ENCODE assay signal across 9 mouse cellular contexts in the genomic region with DNA sequence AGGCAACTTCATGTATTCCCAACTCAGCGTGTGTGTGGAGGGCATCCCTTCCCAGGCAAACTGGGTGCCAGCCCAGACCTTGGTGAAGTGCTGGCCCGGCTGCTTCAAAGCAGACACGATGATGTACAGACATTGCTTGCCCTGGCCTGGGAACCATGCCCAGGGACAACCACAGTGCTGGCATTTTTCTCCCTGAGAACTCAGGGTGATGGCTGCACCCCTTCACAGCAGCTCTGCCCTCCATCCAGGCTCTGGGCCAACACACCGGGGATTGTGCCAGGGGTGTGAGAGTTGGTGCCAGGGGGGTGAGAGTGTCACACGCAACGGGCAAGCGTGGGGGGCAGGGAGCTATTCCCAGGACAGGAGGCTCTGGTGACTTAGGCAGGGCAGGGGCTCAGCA. TPM values are rescaled to one million over a fixed set of nuclear protein-coding genes. Genes with fewer than 3 reads are reported as not detected.
DNase-seq lines count a peak whose midpoint lies in the region; ATAC-seq lines count a peak whose summit lies in the region.
"Had no signal": no experiment of that assay in that cellular context is flagged by ENCODE, and none has a peak within 500 bp of the region (broad histone marks: within the 10 kb centered on the region; RNA-seq: fewer than 3 reads in every experiment).

No protein-coding gene starts in this region.

- no peak overlapping the region for H3K27ac ChIP-seq in kidney, embryonic 15.5 days

- 74% methylated on average over 7 of the region's 7 CpGs for WGBS in kidney, embryonic 15.5 days

- H3K27me3 ChIP-seq in kidney, embryonic 15.5 days = no peaks in the 10 kb centered on the region

- no peak for ATAC-seq in kidney, embryonic 15.5 days (replicated peaks; ENCODE audit: low FRiP score)
- peak; percentile 60 for ATAC-seq in frontal cortex, adult (ENCODE audit: low TSS enrichment)

- H3K9ac ChIP-seq in kidney, embryonic 15.5 days = no peak overlapping the region

- DNase-seq in kidney, adult 11 months = peak; percentile 33
- peak; percentile 93 for DNase-seq in adrenal gland, postnatal 14 days
- peak; percentile 31 to 61 for DNase-seq in kidney, postnatal 36 days
- DNase-seq in lung, postnatal 4 days = peak; percentile 44 to 62
- DNase-seq in retina, postnatal 1 day = no peak
- no peak for DNase-seq in thymus, adult 18-20 months

- no peak overlapping the region for H3K4me2 ChIP-seq in kidney, embryonic 15.5 days

- no peaks in the 10 kb centered on the region for H3K9me3 ChIP-seq in kidney, embryonic 15.5 days (replicated peaks)
- H3K9me3 ChIP-seq: G1E had no signal

- no peak overlapping the region for H3K4me3 ChIP-seq in kidney, embryonic 15.5 days (replicated peaks)

- H3K4me1 ChIP-seq in kidney, embryonic 15.5 days = no peaks in the 10 kb centered on the region

- H3K36me3 ChIP-seq in kidney, embryonic 15.5 days = no peaks in the 10 kb centered on the region
- H3K36me3 ChIP-seq: G1E had no signal

RNA-seq across cellular contexts. Expression of a gene that starts 2.8 kb away (rescaled TPM):
- polyA plus RNA-seq in kidney, embryonic 15.5 days (2015; fragmentation: Nextera tagmentation; extraction: Ambion mirVana) = 3.0 and 4.0 TPM in 2 replicates
- 27.8 and 31.6 TPM in 2 replicates for total RNA-seq in adrenal gland, postnatal 14 days (2021)

RNA-seq across cellular contexts. Expression of a gene that starts 23.2 kb away (rescaled TPM):
- polyA plus RNA-seq in kidney, embryonic 15.5 days (2015; fragmentation: Nextera tagmentation; extraction: Ambion mirVana) = 2.8 and 3.0 TPM in 2 replicates
- 0.64 TPM in 1 of 2 replicates, not detected in the other for total RNA-seq in adrenal gland, postnatal 14 days (2021)
- total RNA-seq: G1E had no signal

RNA-seq across cellular contexts. Expression of a gene that starts 23.4 kb away (rescaled TPM):
- 1,138 and 1,220 TPM in 2 replicates for polyA plus RNA-seq in kidney, embryonic 15.5 days (2015; fragmentation: Nextera tagmentation; extraction: Ambion mirVana)
- total RNA-seq in adrenal gland, postnatal 14 days (2021) = 2,387 and 2,670 TPM in 2 replicates

RNA-seq across cellular contexts. Expression of a gene that starts 23.7 kb away (rescaled TPM):
- 250 and 266 TPM in 2 replicates for polyA plus RNA-seq in kidney, embryonic 15.5 days (2015; fragmentation: Nextera tagmentation; extraction: Ambion mirVana)
- 106 and 116 TPM in 2 replicates for total RNA-seq in adrenal gland, postnatal 14 days (2021)

RNA-seq across cellular contexts. Expression of a gene that starts 55.6 kb away (rescaled TPM):
- polyA plus RNA-seq in kidney, embryonic 15.5 days (2015; fragmentation: Nextera tagmentation; extraction: Ambion mirVana) = 107 and 110 TPM in 2 replicates
- 10.3 and 15.5 TPM in 2 replicates for total RNA-seq in adrenal gland, postnatal 14 days (2021)

Comparison
In these comparisons a context has a peak if more than half of its experiments do, and no peak if none do; other contexts are left out.
1. DNase-seq: peak in kidney, adult 11 months (single experiment), adrenal gland, postnatal 14 days (single experiment), kidney, postnatal 36 days (2 of 2) and lung, postnatal 4 days (2 of 2); none in retina, postnatal 1 day (single experiment) and thymus, adult 18-20 months (0 of 2).